In genomic region chr1:131238931-131239381, GRCm38 (mm10) we compare ENCODE assay signal across 7 mouse cellular contexts. TPM values are rescaled to one million over a fixed set of nuclear protein-coding genes. Genes with fewer than 3 reads are reported as not detected.
A peak's percentile ranks its signal among the peaks of the same experiment; 100 is the strongest.
DNase-seq lines count a peak whose midpoint lies in the region; ATAC-seq and TF ChIP-seq lines count a peak whose summit lies in the region.

No protein-coding gene starts in this region.

- H3K4me3 ChIP-seq in heart, adult 2 months: no peak overlapping the region
- H3K4me3 ChIP-seq in kidney, postnatal 0 days (replicated peaks; ENCODE audit: low read depth, low read length): no peak overlapping the region
- no peak overlapping the region for H3K4me3 ChIP-seq in stomach, embryonic 15.5 days (replicated peaks)

- no peaks in the 10 kb centered on the region for H3K9me3 ChIP-seq in kidney, postnatal 0 days (replicated peaks; ENCODE audit: low read length)
- no peaks in the 10 kb centered on the region for H3K9me3 ChIP-seq in stomach, embryonic 15.5 days

- in situ Hi-C loops in Patski (cut with MboI; ENCODE audit: low pct_unique_long_range_greater_than_20kb): no loop called here

- CTCF ChIA-PET in Patski (lab: Charles Lee): interaction anchor here (0.8 to 1.5 kb wide), 5 partner anchors 13 to 45 kb away, joined by 3 read pairs; no protein-coding TSS in a partner anchor

- H3K4me1 ChIP-seq in heart, adult 2 months (ENCODE audit: control insufficient read depth, insufficient read depth, low read length): peaks cover 3% of the 10 kb centered on the region
- peaks cover 9% of the 10 kb centered on the region; the same call in 1 of the 2 replicates for H3K4me1 ChIP-seq in kidney, postnatal 0 days (replicated peaks; ENCODE audit: insufficient read depth, low read length)
- peaks cover 13% of the 10 kb centered on the region for H3K4me1 ChIP-seq in stomach, embryonic 15.5 days

- no peak overlapping the region for H3K4me2 ChIP-seq in kidney, postnatal 0 days (ENCODE audit: low read length)
- no peak overlapping the region for H3K4me2 ChIP-seq in stomach, embryonic 15.5 days

- no peak for TF ChIP-seq POLR2A in heart, adult 2 months (IDR thresholded peaks at IDR 0.05; ENCODE audit: insufficient read depth, low read depth, low read length)

- ATAC-seq in Patski: peak; percentile 81
- ATAC-seq in kidney, postnatal 0 days (replicated peaks; ENCODE audit: low FRiP score, low read depth): peak; percentile 53; the same call in 1 of the 2 replicates
- ATAC-seq in stomach, embryonic 15.5 days (ENCODE audit: insufficient read depth, low FRiP score, low read depth): peak; percentile 53

- no peak overlapping the region for H3K9ac ChIP-seq in heart, adult 2 months (ENCODE audit: low read depth, low read length)
- H3K9ac ChIP-seq in kidney, postnatal 0 days (ENCODE audit: low read depth, low read length): no peak overlapping the region
- H3K9ac ChIP-seq in stomach, embryonic 15.5 days: no peak overlapping the region

- peak overlapping the region; percentile 31 for H3K27ac ChIP-seq in heart, adult 2 months
- 0 out of 2 replicates have a peak overlapping the region, but pooled peaks have one; percentile 8 for H3K27ac ChIP-seq in kidney, postnatal 0 days
- peak overlapping the region; percentile 22; the same call in 1 of the 2 replicates for H3K27ac ChIP-seq in stomach, embryonic 15.5 days

- intact Hi-C loops in heart, adult 2 months (cut with DNase I): no loop called here

- 37% methylated on average over 8 of the region's 8 CpGs for WGBS in heart, adult 2 months
- WGBS in kidney, postnatal 0 days: 43% methylated on average over 8 of the region's 8 CpGs
- WGBS in stomach, embryonic 15.5 days: 46% methylated on average over 8 of the region's 8 CpGs

- TF ChIP-seq CTCF in Patski (IDR thresholded peaks at IDR 0.05): no peak
- TF ChIP-seq CTCF in heart, adult 2 months (IDR thresholded peaks at IDR 0.05): no peak
- no peak for TF ChIP-seq CTCF in kidney, postnatal 0 days (IDR thresholded peaks at IDR 0.05; ENCODE audit: low read depth)

- no peaks in the 10 kb centered on the region for H3K79me2 ChIP-seq in heart, adult 2 months (replicated peaks; ENCODE audit: control insufficient read depth, insufficient read depth, low read length)

- no peaks in the 10 kb centered on the region for H3K36me3 ChIP-seq in heart, adult 2 months (ENCODE audit: control insufficient read depth, insufficient read depth, low read length)
- no peaks in the 10 kb centered on the region for H3K36me3 ChIP-seq in kidney, postnatal 0 days (ENCODE audit: insufficient read depth, low read length)
- H3K36me3 ChIP-seq in stomach, embryonic 15.5 days: no peaks in the 10 kb centered on the region

- POLR2A ChIA-PET in Patski (lab: Charles Lee): interaction anchor here (0.6 to 1.6 kb wide), 3 partner anchors 18 to 501 kb away, joined by 3 to 9 read pairs (median 3); no protein-coding TSS in a partner anchor

- peak; percentile 82 for DNase-seq in Patski (ENCODE audit: low read depth, low spot score)
- DNase-seq in adrenal gland, postnatal 25 days: peak; percentile 71
- peak; percentile 68 to 82 for DNase-seq in heart, adult 2 months
- peak; percentile 73 for DNase-seq in kidney, postnatal 0 days (ENCODE audit: low spot score)
- DNase-seq in layer of hippocampus, postnatal 25 days (ENCODE audit: extremely low spot score in 1 of 2, low spot score in 1 of 2): no peak
- no peak for DNase-seq in thymus, postnatal 4 days

- no peaks in the 10 kb centered on the region for H3K27me3 ChIP-seq in Patski
- no peaks in the 10 kb centered on the region for H3K27me3 ChIP-seq in heart, adult 2 months (ENCODE audit: control insufficient read depth, insufficient read depth, low read length)
- H3K27me3 ChIP-seq in kidney, postnatal 0 days (ENCODE audit: insufficient read depth, low read length): no peaks in the 10 kb centered on the region
- H3K27me3 ChIP-seq in stomach, embryonic 15.5 days (replicated peaks): peaks cover 6% of the 10 kb centered on the region; the same call in 1 of the 2 replicates

- TF ChIP-seq EP300 in heart, adult 2 months (IDR thresholded peaks at IDR 0.05; ENCODE audit: insufficient read depth, low read depth, low read length): no peak

RNA-seq across cellular contexts. Expression of gene Rassf5, which starts 6.1 kb away (rescaled TPM):
- polyA plus RNA-seq in Patski (2021): 9.5 TPM
- 12.8 and 13.1 TPM in 2 replicates for total RNA-seq in adrenal gland, postnatal 25 days (2021)
- total RNA-seq in heart, adult 2 months (2021): 1 to 10 TPM; 1.7 to 2.3 TPM
- 1.6 and 2.0 TPM in 2 replicates for polyA plus RNA-seq in heart, adult 2 months (2012; rRNA removed)
- 3.4 and 3.8 TPM in 2 replicates for polyA plus RNA-seq in kidney, postnatal 0 days (2015; fragmentation: Nextera tagmentation; extraction: Ambion mirVana)
- 4.5 and 5.7 TPM in 2 replicates for polyA plus RNA-seq in stomach, embryonic 15.5 days (2015; fragmentation: Nextera tagmentation; extraction: Ambion mirVana)
- total RNA-seq in layer of hippocampus, postnatal 25 days (2021): 10 to 100 TPM; 18.8 to 21.4 TPM

RNA-seq across cellular contexts. Expression of gene Ikbke, which starts 40.5 kb away (rescaled TPM):
- 21.3 TPM for polyA plus RNA-seq in Patski (2021)
- 13.2 and 18.5 TPM in 2 replicates for total RNA-seq in adrenal gland, postnatal 25 days (2021)
- total RNA-seq in heart, adult 2 months (2021): 1 to 10 TPM; 1.5 TPM
- 3.4 and 4.7 TPM in 2 replicates for polyA plus RNA-seq in heart, adult 2 months (2012; rRNA removed)
- 3.0 TPM in 2 replicates for polyA plus RNA-seq in kidney, postnatal 0 days (2015; fragmentation: Nextera tagmentation; extraction: Ambion mirVana)
- 6.4 and 7.1 TPM in 2 replicates for polyA plus RNA-seq in stomach, embryonic 15.5 days (2015; fragmentation: Nextera tagmentation; extraction: Ambion mirVana)
- 1 to 10 TPM in 1 of 2 experiments, under 1 TPM in 1; 0.98 to 2.7 TPM for total RNA-seq in layer of hippocampus, postnatal 25 days (2021)

Comparison
In these comparisons a context has a peak if more than half of its experiments do, and no peak if none do; other contexts are left out.
1. DNase-seq: peak in Patski (single experiment), adrenal gland, postnatal 25 days (single experiment), heart, adult 2 months (2 of 2) and kidney, postnatal 0 days (single experiment); none in layer of hippocampus, postnatal 25 days (0 of 2) and thymus, postnatal 4 days (single experiment).
2. Peak in every context shown above with its lines, with median percentiles within 50 percentile points of each other: ATAC-seq and H3K27ac ChIP-seq.